Mouse (Mus musculus) common myeloid progenitor, adult 5-6 weeks (primary cell): ENCODE data around the gene Scn3b. TPM values are rescaled to one million over a fixed set of nuclear protein-coding genes. Genes with fewer than 3 reads are reported as not detected.

Experiments
- ATAC-seq: replicated peaks from 2 replicates; pipeline ENCODE4 v1.8.0; 2016; ENCODE audit warnings: low read depth, mild to moderate bottlenecking, moderate TSS enrichment, inconsistent platforms; ENCODE audit not compliant: poor library complexity, severe bottlenecking
- total RNA-seq: library from RNA; stranded (forward); fragments of 200-1000, 187-1606 nt; gene quantifications from 2 replicates; pipeline ENCODE4 v1.2.3, GENCODE M21; 2017

Scn3b gene
- total RNA-seq, 1 experiment from 2014 or later, result 0.37 TPM

GRCm38 (mm10) chr9:40332731-40333648 lies 64.0 kb downstream of the Scn3b start:
- no peak for ATAC-seq

- ATAC-seq, result peak; percentile 74
These were observed 64.8 kb downstream of the Scn3b start for GRCm38 (mm10) chr9:40333649-40334396.

- ATAC-seq, result no peak
These were observed 65.6 kb downstream of the Scn3b start for GRCm38 (mm10) chr9:40334617-40335016.

DNA sequence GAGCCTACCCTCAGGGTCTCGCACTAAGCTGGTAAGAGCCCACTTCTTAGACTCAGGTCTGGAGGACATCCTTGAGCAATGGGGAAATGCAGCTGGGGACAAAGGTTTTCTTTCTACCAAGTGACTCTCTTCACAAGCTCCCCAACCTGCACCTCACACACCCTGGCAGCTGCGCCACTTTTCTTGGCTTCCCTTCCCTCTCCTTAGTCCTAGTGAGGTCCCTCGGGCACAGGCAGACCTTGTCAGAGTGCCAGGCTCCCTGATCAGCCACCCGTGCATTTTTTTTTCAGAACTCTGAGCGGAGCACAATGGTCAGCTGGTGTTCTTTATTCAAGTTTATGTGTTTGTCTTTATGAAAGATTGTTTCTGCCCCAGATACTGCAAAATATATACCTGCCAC lies 67.7 kb downstream of the Scn3b start:
- no peak for ATAC-seq

DNA sequence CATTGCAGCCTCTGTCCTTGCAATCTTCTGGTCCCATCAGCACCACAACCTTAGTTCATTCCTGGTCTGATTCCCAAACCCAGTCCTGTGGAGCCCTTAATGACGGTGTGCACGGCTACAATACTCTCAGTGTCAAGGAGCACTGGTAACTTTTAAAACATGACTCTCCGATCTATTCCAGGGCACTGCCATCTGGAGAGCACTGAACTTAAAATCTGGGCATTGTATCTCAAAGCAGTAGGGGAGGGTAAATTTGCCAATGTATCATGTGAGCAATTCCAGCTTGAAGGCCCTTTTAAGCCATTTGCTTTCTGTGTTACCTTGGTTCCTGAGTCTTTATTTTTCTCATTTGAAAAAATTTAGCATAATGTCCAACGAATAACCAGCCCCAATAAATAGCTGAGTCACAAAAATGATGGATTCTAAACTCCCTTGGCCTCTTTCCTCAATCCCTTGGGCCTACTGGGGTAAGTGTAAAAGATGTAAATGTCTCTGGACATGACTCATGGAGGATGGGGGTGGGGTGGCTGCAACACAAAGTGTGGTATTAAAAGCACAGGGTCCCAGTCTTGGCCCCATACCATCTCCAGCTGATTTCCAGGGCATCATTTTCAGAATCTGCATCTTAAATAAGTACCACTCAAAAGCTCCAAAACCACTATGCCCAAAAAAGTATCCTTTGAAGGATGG lies 68.3 kb downstream of the Scn3b start:
- ATAC-seq, result no peak

DNA sequence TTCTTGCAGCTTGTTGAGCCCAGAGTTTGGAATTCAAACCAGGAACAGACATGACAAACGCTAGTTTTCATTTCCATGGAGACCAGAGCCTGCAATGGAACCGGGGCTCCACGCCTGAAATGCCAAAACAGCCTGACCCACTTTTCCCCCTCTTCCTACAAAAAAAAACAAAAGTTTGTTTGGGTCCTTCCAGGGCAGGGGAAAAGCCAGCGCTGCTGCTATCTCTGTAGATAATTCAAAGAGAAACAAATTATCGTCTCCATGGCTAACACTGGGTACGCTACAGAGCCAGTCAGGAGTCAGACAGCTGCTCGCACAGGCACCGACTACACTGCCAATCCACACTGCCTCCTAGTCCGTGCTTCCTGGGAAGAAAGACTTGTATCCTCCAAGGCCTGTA lies 70.6 kb downstream of the Scn3b start:
- no peak for ATAC-seq

Other genes with a start within 250 kb of the Scn3b start
- not detected in 2 replicates for gene Olfr981, start 247.8 kb upstream of the Scn3b start, total RNA-seq
- not detected in 2 replicates for gene Olfr982, start 195.4 kb upstream of the Scn3b start, total RNA-seq
- gene Olfr983, start 175.6 kb upstream of the Scn3b start, total RNA-seq, result not detected in 2 replicates
- gene Olfr984, start 155.0 kb upstream of the Scn3b start, total RNA-seq, result not detected in 2 replicates
- gene Olfr985, start 139.0 kb upstream of the Scn3b start, total RNA-seq, result not detected in 2 replicates
- gene Tmem225, start 121.1 kb upstream of the Scn3b start, total RNA-seq, result not detected in 2 replicates
- gene Olfr986, start 88.3 kb upstream of the Scn3b start, total RNA-seq, result not detected in 2 replicates
- gene Zfp202, start 76.9 kb upstream of the Scn3b start, total RNA-seq, result 4.6 and 5.0 TPM in 2 replicates